Mouse (Mus musculus): ENCODE results near the gene Suz12.
A peak's percentile ranks its signal among the peaks of the same experiment; 100 is the strongest.

Gene Suz12

GRCm38 (mm10) chr11:80077784-80078545 is 85.1 kb downstream of the Suz12 start:
- DNase-seq (ENCODE audit: low spot score) = no peak

DNA sequence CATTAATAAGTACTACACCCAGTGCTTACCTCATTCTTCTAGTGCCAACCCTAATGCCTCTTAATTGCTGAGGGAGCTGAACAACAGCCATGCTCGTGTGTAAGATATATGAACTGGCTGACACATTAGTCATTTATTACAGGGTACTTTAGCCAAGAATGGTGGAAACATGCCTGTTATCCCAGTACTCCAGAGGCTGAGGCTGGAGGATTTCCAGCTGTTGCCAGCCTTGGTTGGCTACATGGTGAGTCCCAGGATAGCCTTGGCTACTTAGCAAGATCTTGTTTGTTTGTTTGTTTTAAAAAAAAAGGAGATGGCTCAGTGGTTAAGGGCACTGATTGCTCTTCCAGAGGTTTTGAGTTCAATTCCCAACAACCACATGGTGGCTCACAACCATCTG is 85.9 kb downstream of the Suz12 start:
- DNase-seq (ENCODE audit: low spot score) = no peak

- no peak for DNase-seq (ENCODE audit: low spot score)
Measured at GRCm38 (mm10) chr11:80079751-80080150, 86.8 kb downstream of the Suz12 start.

- DNase-seq (ENCODE audit: low spot score) = peak; percentile 41
Measured at GRCm38 (mm10) chr11:80080381-80080825, 87.5 kb downstream of the Suz12 start.

DNA sequence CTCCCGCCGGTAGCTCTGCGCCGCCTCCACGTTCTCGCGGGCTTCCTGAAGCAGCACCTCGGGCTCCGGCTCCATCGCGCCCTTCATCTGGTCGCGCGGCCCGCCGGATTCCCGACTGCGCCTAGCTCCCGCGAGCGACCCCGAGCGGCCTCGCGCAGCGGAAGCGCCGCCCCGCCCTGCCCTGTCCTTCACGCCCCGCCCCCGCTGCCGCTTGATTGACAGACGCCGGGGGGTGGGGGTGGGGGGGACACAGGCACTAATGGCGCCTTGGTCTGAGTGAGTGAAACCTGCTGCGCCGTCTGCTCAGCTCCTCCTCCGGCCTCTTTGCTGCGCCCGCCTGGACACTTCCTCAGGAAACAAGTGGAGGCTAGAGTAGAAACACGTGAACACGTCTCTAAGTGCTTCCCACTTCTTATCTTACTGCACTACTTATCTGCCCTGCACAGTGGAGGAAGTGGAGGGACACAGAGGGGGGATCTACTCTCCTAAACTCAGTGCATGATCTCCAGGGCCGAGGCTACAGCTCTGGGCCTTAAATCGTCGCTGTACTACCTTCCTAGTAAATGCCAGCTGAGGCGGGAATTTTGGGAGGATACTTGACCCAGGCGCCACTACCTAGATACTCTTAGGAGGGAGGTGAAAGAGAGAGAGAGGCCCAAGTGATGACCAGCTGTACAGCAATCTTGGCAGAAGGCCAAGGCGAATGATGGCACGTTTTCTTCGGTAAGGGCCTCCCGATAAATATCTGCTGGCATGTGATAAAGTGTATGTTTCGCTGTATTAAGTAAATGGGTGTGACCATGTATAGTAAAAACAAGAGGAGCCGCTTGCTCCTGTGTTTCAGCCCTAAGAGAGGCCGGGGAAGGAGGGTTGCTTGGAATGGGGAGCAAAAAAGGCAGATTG is 88.2 kb downstream of the Suz12 start, which contains the start of gene Crlf3:
Crlf3 (minus strand) TSS at position 166 of the 903 bp plus-strand sequence.
- DNase-seq (ENCODE audit: low spot score) = peak; percentile 92

GRCm38 (mm10) chr11:80081786-80082319 is 88.9 kb downstream of the Suz12 start:
- no peak for DNase-seq (ENCODE audit: low spot score)

Measured in urinary bladder, postnatal 25 days (tissue).